Mouse (Mus musculus): ENCODE results near the gene Cdkn1a.

DNA sequence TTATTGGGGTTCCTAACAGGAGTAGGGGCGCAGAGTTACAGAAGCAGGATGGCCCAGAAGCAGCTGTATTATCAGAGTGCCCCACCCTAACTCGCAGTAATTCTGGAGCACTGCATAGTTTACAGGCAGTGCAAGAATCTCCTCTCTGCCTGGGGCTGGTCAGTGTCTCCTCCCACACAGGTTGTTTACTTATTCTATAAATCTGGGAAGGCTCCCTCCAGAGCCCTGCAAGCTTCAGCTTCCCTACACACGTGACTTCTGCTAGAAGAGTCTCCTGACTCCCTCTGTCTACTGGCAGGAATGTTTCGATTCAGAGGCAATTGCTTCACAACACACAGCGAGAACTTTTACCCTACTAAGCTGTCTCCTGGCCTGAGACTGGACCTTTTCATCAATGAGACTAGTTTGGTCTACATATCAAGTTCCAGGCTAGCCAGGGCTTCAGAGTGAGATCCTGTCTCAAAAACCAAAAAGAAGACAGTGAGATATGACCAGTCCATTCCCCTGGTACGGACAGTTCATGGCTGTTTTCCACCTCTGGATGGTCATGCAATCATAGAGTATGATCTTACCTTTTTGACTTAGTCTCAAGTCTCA, 32.9 kb downstream of the Cdkn1a start:
- TF ChIP-seq CTCF (IDR thresholded peaks at IDR 0.05; ENCODE audit: borderline replicate concordance, insufficient read depth, low read length), result no peak
- no peak for TF ChIP-seq POLR2A (IDR thresholded peaks at IDR 0.05; ENCODE audit: low read depth, low read length)

Measured in embryonic fibroblast, embryonic 13.5 days (primary cell).